Mouse (Mus musculus) macrophage (primary cell): ENCODE measurements around the gene Aqp3. TPM values are rescaled to one million over a fixed set of nuclear protein-coding genes. Genes with fewer than 3 reads are reported as not detected.

Experiments
- H3K27ac ChIP-seq: fragments of 350-480 bp; formaldehyde crosslinking; 2 replicates; pipeline ENCODE4 v1.9.0; 2021
- H3K36me3 ChIP-seq: fragments of 350-480 bp; formaldehyde crosslinking; 2 replicates; pipeline ENCODE4 v1.9.0; 2021; ENCODE audit errors: inconsistent target
- H3K4me3 ChIP-seq: fragments of 350-480 bp; formaldehyde crosslinking; 2 replicates; pipeline ENCODE4 v1.9.0; 2021; ENCODE audit errors: inconsistent target
- H3K79me2 ChIP-seq: fragments of 350-480 bp; formaldehyde crosslinking; 2 replicates; pipeline ENCODE4 v1.9.0; 2021; ENCODE audit errors: inconsistent target
- WGBS: methylation state at CpG from one replicate; pipeline ENCODE4 v1.1.7; 2026; ENCODE audit warnings: inconsistent platforms; ENCODE audit not compliant: missing documents; 5-methylcytosine and 5-hydroxymethylcytosine counted together
- polyA plus RNA-seq: library from polyadenylated mRNA; stranded (reverse); fragments of 250-400 nt; gene quantifications from 3 replicates; pipeline ENCODE4 v1.2.4, GENCODE M21; 2018; ENCODE audit warnings: inconsistent platforms
- total RNA-seq, 78 experiments: library from RNA; depleted of rRNA; stranded (reverse); fragments of 250-400 nt; gene quantifications; 1 replicate in 9 of 78; 2 replicates in 24 of 78; 3 replicates in 43 of 78; 4 replicates in 2 of 78; pipeline ENCODE4 v1.2.4; 2018; ENCODE audit warnings: inconsistent platforms in 56 of 78

Aqp3 gene
- total RNA-seq (2018; cell fraction: chromatin; rRNA removed) = not detected
- under 1 TPM in 6 of 26 experiments, not detected in 20; 0.05 to 0.47 (median 0.10) TPM for total RNA-seq (2018; cell fraction: cytosol; rRNA removed)
- total RNA-seq (2018; cell fraction: nucleus; rRNA removed) = not detected
- polyA plus RNA-seq = not detected in 3 replicates

DNA sequence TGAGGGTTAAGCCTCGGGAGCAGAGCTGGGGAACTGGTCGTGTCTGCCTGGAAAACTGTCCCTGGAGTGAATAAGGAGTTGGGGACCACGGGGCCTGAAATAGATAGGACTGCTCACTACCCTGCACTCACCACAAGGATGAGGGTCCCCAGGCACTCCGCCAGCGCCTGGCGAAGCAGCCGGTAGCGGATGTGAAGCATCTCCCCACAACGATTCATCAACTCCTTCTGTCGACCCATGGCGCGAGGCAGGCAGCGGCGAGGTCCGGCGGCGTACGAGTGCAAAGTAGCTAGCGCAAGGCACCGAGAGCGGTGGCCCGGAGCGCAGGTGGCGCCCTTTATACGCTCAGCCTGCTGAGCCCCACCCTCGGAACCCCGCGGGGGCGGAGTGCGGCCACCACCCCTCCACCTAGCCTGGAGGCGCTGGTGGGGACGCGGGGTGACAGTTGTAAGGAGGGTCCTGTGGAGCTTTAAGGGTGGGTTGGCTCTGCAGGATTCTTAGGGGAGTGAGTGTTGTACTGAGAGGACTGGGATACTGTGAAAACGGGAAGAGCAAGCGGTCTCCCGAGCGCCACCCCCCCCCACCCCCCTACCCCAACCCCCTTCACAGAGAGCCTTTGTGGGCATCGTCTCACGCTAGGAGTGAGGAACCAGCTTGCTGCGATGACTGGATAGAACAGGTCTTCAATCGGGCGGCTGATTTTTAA lies at the start of gene Aqp3:
TSS of gene Aqp3 (minus strand) at position 313 of the 706 bp plus-strand sequence.
- no peaks in the 10 kb centered on the region for H3K36me3 ChIP-seq
- H3K4me3 ChIP-seq = no peak within 1 kb of the TSS
- under 1% methylated on average over 38 of the region's 42 CpGs for WGBS
- no peak within 1 kb of the TSS for H3K27ac ChIP-seq
- no peaks in the 10 kb centered on the region for H3K79me2 ChIP-seq

DNA sequence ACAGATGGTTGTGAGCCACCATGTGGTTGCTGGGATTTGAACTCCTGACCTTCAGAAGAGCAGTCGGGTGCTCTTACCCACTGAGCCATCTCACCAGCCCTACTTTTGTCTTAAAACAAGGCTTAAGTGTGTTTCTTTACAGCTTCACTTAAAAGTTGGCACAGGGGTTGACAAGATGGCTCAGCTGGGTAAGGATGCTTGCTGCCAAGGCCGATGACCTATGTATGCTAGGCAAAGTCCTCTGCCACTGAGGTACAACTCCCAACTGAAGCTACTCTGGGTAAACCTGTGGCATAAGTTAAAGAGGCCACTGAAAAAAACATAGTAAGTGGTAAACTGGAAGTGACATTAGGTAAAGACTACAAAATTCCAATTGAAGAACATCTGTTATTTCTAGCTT lies 44.6 kb upstream of the Aqp3 start:
- H3K36me3 ChIP-seq = no peaks in the 10 kb centered on the region
- no peak overlapping the region for H3K4me3 ChIP-seq
- WGBS = 93% methylated on average over 1 of the region's 2 CpGs
- H3K27ac ChIP-seq = no peak overlapping the region
- peaks cover 100% of the 10 kb centered on the region for H3K79me2 ChIP-seq

DNA sequence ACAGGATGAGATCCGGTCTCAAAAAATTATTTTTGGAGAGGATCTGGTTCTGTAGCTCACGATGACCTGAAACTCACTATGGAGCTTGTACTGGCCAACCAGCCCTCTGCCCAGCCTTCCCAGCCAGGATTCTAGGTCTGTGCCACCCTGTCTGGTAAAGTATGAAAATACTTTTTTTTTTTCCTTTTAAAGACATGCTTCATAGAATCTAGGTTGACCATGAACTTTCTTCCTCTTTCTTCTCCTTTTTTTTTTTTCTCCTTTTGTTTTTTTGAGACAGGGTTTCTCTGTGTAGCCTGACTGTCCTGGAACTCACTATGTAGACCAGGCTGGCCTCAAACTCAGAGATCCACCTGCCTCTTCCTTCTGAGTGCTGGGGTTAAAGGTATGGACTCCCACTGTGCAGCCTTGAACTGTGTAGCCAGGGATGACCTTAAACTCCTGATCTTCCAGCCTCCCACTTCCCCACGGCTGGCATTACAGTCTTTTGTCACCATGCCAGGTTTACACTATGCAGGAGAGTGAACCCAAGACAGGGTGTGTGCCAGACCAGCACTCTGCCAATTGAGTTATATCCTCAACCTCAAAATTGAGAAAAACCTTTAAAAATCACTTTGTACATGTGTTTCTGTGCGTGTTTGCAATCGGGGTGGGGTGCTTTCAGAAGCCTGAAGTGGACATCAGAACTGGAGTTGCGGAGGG lies 42.3 kb upstream of the Aqp3 start:
- peaks cover 94% of the 10 kb centered on the region for H3K79me2 ChIP-seq
- no peak overlapping the region for H3K4me3 ChIP-seq
- no peak overlapping the region for H3K27ac ChIP-seq
- WGBS = 85% methylated on average over 6 of the region's 6 CpGs
- no peaks in the 10 kb centered on the region for H3K36me3 ChIP-seq

DNA sequence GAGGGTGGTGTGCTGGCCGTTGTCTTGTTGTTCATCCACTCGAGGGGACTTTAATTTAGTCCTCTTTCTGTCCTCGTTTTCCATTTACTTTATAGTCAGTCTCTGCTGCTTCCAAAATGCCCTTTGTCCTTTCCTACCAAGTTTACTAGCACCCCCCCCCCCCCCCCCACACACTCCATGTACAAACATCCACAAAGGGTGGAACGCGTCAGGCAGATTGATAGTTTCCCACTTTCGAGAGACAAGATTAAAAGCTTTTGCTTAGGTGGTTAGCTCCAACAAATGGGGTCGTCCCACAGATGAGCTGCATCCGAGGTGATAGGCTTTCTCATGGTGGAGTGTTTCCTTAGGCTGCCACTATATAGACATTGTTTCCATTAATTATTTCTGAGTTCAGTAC lies 38.8 kb upstream of the Aqp3 start:
- peaks cover 59% of the 10 kb centered on the region for H3K79me2 ChIP-seq
- H3K4me3 ChIP-seq = peak overlapping the region; percentile 82
- H3K36me3 ChIP-seq = no peaks in the 10 kb centered on the region
- WGBS = under 1% methylated on average over 8 of the region's 8 CpGs
- peak overlapping the region; percentile 63 for H3K27ac ChIP-seq

DNA sequence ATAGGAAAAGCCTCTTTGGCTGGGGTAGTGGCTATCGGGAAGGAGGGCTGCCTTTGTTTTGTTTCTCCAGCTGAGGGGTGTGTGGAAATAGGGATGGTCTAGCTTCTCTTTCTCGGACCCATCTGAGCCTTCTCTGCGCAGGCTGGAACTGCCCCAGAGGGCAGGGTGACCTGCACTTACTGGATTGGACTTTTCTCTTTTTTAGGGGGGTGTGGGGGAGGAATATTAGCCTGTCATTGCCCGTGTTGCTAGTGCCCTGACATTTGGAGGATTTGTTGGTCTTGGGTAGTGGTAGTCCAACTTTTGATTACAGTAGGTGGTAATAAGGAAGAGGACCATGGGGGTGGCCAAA lies 38.4 kb upstream of the Aqp3 start:
- WGBS = 0% methylated on average over 4 of the region's 4 CpGs
- Histone ChIP-seq H3K79me2 (peaks cover 55% of the 10 kb centered on the region), H3K36me3 (no peaks in the 10 kb centered on the region), H3K27ac (peak overlapping the region; percentile 63), H3K4me3 (peak overlapping the region; percentile 82)

DNA sequence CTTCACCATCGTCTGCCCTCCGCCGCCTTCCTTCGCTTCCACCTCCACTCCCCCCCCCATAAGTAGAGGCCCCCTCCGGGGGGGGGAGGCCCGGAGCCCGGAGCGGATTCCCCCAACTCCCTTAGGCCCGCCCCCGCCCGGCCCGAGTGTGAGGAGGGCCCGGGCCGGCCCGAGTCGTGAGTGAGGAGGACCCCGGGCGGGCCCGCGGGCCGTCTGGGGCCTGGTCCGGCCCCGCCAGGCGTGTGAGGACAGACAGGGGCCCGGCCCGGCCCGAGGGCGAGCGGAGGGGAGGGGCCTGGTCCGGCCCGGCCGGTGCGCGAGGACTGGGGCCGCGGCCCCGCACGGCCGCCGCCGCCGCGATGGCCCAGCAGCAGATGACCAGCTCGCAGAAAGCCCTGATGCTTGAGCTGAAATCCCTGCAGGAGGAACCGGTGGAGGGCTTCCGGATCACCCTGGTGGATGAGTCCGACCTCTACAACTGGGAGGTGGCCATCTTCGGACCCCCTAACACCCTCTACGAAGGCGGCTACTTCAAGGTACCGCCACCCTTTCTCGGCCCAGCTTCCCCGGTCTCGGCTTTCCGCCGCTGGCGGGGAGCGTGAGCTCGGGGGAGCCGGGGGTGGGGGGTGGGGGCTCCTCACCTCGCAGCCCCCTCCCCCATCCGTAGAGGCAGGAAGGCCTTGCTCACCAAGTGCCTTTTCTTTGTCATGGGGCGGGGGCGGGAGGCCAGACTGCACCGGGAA lies 37.9 kb upstream of the Aqp3 start, which contains the start of gene Ube2r2:
TSS of gene Ube2r2 (plus strand) at position 33 of the 743 bp plus-strand sequence.
- peak within 1 kb of the TSS; percentile 82 for H3K4me3 ChIP-seq
- H3K27ac ChIP-seq = peak within 1 kb of the TSS; percentile 87
- H3K79me2 ChIP-seq = peaks cover 50% of the 10 kb centered on the region
- WGBS = 2% methylated on average over 59 of the region's 65 CpGs
- H3K36me3 ChIP-seq = no peaks in the 10 kb centered on the region

DNA sequence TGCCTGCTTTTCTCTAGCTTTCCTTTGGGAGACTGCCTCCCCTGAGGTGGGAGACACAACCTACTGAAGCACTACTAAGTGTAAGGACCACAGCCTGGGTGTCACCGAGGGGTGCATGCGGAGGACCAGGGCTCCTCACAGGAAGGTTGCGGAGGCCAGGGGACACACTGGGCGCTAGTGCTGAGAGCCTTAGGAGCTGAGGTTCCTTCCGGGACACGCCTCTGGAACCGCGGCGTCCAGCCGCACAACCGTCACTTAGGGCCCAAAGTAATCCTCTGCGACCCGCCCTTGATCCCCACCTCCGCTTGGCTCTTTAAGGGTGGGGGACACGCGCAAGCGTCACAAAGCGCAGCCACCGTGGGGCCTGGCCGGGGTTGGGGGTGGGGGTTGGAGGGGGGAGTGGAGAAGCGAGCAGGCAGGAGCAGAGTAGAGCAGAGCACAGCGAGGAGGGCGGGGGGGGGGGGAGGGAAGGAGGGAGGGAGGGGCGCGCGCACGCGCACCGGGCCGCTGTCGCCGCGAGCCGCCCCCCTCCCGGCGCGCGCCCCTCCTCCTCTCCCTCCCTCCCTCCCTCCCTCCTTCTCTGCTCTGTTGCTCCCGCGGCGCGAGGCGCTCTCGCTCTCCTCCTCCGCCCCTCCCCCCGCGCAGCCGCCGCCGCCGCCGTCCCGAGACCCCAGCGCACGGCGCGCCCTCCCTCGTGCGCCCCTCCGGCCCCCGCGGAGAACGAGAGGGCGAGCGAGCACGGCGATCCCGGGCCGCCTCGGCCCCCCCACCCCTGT lies 37.1 kb upstream of the Aqp3 start:
- Histone ChIP-seq H3K27ac (peak overlapping the region; percentile 87), H3K4me3 (peak overlapping the region; percentile 52), H3K36me3 (no peaks in the 10 kb centered on the region), H3K79me2 (peaks cover 42% of the 10 kb centered on the region)
- 2% methylated on average over 31 of the region's 70 CpGs for WGBS

DNA sequence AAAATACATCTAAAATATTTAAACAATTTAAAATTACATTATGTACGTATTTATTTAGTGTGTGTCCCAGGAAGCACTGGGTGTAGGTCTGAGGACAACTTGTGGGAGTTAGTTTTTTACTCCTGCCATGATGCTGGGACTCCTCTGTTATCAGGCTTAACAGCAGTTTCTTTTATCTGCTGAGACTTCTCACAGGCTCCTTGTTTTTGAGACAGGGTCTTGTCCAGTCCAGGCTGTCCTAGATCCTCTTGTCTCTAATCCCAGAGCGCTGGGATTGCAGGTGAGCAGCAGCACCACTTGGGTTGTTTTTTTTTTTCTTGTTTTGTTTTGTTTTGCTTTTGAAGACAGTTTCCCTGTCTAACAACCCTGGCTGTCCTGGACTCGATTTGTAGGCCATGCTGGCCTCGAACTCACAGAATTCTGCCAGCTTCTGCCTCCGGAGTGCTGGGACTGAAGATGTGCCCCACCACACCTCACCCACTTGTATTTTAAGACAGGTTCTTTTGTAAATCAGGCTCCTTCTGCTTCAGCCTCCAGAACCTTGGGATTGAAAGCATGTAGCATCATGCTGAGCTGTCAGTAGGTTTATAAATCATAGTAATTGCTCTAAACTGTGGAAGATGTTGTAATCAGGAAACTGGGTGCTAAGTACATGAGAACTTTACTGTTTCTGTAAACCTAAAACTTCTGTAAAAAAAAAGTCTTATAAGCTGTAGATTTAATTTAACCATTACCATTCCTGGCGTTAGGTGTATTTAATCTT lies 35.7 kb upstream of the Aqp3 start:
- H3K4me3 ChIP-seq = no peak overlapping the region
- no peaks in the 10 kb centered on the region for H3K36me3 ChIP-seq
- H3K27ac ChIP-seq = peak overlapping the region; percentile 87
- WGBS = 76% methylated on average over 6 of the region's 6 CpGs
- H3K79me2 ChIP-seq = peaks cover 28% of the 10 kb centered on the region

DNA sequence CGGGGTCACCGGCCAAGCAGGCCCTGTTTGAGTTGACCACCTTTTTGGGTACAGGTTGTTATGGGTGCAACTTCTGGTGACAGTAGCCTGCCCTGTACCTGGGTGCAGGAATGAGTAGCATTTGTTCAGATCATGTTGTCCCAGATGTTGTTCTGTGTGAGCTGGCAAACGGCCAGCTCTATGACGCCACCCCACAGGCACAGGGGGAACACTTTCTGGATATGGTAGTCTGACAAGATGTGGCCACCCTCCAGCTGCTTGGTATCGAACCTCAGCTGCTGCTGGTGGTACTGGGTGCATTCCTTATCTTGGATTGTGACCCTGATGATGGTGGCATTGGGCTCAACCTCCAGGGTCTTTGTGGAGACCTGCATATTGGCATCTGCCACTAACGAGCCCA lies 34.5 kb upstream of the Aqp3 start:
- 87% methylated on average over 6 of the region's 6 CpGs for WGBS

DNA sequence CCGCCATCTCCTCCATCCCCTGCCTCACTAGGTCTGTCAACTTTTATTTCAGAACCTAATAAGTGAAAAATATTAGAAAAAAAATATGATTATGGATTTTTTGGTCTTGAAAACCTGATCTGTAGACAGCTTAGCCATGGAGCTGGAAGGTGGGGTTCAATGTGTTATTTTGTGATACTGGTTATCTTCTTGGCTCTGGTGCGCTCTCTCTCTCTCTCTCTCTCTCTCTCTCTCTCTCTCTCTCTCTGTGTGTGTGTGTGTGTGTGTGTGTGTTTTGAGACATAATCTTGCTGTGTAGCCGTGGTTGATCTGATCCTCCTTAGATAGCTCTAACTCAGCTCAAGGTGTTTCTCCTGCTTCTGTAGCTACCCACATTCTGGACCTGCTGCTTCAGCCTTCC lies 31.9 kb upstream of the Aqp3 start:
- no peak overlapping the region for H3K27ac ChIP-seq
- H3K36me3 ChIP-seq = no peaks in the 10 kb centered on the region
- H3K4me3 ChIP-seq = no peak overlapping the region
- 93% methylated on average over 2 of the region's 3 CpGs for WGBS
- H3K79me2 ChIP-seq = no peaks in the 10 kb centered on the region

More for the DNA sequence above, 34.5 kb upstream of the Aqp3 start:
- Histone ChIP-seq H3K4me3 (no peak overlapping the region), H3K27ac (no peak overlapping the region), H3K79me2 (peaks cover 16% of the 10 kb centered on the region), H3K36me3 (no peaks in the 10 kb centered on the region)

DNA sequence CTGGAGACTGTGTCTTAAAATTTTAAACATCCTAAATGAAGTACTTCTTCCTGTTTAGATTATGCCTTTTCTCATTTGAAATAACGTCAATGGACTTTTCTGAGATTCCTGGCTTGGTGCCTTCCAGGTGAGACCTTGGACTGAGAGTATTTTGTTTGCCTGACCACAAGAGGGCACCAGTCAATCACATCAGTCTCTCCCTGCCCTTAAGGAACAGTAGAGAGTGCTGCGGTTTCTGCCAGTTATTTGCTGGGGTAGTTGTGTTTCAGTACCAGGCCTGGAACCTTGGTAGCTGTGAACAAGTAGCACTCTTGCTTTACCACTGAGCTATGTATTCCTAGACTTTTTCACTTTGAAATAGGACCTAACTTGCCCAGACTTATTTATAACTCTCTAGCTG lies 31.4 kb upstream of the Aqp3 start:
- Histone ChIP-seq H3K4me3 (no peak overlapping the region), H3K36me3 (no peaks in the 10 kb centered on the region), H3K27ac (no peak overlapping the region), H3K79me2 (no peaks in the 10 kb centered on the region)
- 5% methylated on average over 2 of the region's 2 CpGs for WGBS

DNA sequence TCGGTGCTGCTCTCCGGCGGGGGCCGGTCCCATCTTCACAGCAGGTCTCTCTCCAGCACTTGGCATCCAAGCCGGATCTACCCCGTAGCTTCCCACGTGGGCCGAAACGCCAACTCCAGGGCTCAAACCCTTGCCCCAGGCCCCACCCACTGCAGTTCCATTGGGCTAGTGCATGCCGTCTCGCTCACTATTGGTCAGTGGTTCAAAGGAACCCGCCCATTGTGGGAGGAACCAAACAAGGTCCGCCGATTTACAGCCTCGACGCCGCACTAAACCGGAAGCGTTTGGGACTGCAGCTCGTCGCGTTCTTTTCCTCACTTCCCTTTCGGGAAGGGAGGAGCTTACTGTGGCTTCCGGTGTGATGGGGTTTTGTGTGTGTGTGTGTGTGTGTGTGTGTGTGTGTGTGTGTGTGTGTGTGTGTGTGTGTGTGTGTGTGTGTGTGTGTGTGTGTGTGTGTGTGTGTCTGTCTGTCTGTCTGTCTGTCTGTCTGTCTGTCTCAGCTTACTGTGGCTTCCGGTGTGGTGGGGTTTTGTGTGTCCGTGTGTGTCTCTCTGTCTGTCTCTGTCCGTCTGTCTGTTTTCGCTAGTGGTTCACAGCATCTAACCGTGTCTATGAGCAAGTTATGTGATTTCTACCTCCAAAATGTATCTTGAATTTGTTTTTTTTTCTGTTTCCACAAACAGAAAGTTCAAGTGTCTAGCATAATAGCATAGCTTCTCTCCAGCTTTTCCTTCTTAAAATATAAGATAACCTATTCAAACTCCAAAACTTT lies 26.4 kb upstream of the Aqp3 start, which contains the start of gene Nol6:
TSS of gene Nol6 (minus strand) at position 276 of the 772 bp plus-strand sequence.
- Histone ChIP-seq H3K4me3 (peak within 1 kb of the TSS; percentile 88), H3K36me3 (peaks cover 29% of the 10 kb centered on the region), H3K79me2 (peaks cover 9% of the 10 kb centered on the region; the same call in 1 of the 2 replicates), H3K27ac (no peak within 1 kb of the TSS)
- under 1% methylated on average over 29 of the region's 29 CpGs for WGBS
